Mouse (Mus musculus): ENCODE results near the gene Lrrc73. TPM values are rescaled to one million over a fixed set of nuclear protein-coding genes. Genes with fewer than 3 reads are reported as not detected.

Gene Lrrc73
- polyA plus RNA-seq (2017; shearing (Covaris generic)): 0.20 TPM

DNA sequence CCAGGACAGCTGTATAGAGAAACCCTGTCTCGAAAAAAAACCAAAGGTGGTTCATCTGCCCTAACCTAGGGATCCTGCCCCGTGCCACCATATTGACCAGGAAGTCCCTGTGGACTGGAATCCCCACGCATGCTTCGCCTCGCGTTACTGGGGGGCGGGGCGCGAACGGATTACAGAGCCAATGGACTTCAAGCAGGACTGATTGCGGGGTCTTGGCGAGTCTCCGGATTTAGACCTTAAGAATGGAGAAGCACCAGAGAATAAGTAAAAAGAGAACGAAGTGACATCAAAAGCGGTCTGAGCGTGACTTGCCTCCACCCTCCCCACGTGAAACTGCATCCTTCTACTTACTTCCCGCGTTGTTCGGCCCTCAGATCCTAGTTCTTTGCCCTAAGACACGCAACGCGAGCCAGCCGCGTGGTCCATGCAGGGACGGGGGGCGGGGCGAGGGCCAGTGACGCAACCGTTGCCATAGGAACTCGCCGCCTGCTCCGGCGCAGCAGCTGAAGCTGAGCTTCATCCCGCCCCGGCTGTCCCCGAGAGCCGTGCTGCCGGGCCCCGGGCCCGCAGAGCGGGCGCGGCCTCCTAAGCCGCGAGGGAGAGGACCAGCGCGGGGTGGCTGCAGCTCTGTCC, at the start of gene Lrrc73:
Lrrc73 (plus strand) TSS at position 80 of the 633 bp plus-strand sequence.

DNA sequence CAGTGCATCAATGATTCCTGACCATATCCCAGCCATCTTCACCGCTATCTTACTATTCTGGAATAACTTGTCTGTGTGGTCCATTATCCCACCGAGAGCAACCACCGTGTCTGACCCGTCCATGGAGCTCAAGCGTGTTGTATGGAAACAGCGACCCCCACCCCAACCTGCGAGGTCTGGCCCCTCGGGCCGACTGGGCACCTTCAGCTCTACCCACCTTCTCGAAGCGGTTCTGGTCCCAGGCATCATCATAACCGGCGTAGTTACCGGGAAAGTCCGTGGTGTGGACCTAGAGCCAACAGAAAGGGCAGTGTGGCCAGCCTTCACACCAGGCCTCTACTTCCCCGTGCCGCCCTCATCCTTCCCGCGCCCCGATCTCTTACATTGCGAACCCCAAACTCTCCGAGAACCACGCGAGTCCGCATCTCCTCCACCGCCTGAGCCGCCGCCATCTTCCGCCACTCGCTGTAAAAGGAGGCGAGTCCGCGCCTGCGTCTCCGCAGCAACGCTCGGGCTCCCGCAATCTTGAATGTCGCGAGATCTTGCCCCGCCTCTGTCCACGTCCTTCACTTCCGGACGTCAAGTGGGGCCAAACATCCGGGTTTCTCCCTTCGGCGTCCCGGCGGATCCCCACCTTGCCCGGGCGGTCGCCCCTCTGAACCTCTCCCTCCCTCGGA, 5.7 kb upstream of the Lrrc73 start, which contains the start of the genes Polr1c and Yipf3:
Polr1c (minus strand) TSS at position 543 of the 677 bp plus-strand sequence.
Yipf3 (plus strand) TSS at position 569 of the 677 bp plus-strand sequence.

DNA sequence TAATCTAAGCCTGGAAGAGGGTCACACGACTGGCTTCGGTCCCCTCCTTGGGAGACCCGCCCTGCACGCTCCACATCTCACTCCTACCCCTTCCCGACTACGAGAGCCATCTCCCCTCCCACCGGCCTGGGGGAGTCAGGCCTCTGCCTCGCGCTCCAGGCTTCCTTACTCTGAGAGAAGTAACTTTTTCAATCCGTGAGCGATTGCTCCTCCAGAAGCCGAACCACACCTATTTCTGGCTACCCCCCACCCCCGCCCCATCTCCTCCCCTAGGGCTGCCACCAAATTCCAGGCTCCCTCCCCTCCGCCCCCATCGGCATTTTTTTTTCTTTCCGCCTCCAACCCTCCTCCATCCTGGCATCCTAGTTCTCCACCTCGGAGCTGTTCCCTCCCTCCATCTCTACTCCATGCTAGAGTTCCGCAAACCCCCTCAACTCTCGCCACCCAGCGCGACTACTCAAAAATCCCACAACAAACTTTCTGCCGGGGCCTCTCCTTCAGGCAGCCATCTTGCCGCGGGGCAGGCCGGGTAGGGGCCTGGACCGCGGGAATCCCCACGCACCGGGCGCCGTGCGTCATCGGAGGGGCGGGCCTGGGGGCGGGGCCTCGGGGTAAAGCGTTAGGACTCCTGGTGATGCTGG, 29.3 kb downstream of the Lrrc73 start, which contains the start of gene Tjap1:
Tjap1 (minus strand) TSS at position 544 of the 641 bp plus-strand sequence.

DNA sequence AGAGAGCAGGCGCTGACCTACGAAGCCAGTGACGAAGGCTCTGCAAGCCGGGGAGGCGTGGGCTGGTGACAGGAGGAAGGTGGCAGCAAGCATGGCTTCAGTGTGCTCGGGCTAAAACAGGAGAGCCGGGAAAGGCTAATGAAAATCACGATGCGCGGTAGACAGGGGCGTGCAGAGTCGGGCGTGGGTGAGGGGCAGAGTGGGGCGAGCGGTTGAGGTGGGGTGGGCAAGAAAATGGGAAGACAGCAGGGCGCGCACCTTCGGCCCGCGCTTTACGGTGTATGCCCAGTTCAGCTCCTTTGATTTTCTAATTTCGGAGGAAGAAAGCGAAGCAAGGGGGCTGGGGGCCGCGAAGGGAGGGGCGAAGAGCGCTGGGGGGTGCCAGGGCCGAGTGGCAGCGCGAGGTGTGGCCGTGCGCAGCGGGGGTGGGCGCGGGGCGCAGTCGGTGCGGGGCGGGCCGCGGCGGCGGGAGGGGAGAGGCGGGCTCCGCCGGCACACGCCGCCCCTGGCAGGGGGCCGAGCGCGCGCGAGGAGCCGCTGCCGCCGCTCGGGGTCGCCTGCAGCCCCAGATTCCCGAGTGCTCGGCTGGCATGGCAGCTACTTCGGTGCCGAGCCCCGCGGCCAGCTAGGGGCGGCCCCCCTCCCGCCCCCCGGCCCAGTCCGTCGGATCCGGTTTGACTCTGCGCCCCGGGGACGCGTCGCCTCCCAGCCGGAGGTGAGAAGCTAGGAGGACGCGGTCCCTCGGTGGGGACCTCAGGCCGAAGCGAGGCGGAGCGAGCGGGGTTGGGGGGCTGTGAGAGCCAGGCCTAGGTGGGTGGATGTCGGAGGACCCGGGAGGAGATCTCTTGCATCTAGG, 44.3 kb downstream of the Lrrc73 start, which contains the start of gene Dlk2:
Dlk2 (plus strand) TSS at position 58 of the 856 bp plus-strand sequence.

Other genes starting within 250 kb of the Lrrc73 start
- not detected for gene Vegfa, start 221.2 kb upstream of the Lrrc73 start, polyA plus RNA-seq (2017; shearing (Covaris generic))
- gene Mrps18a, start 142.5 kb upstream of the Lrrc73 start, polyA plus RNA-seq (2017; shearing (Covaris generic)): 101 TPM
- gene Rsph9, start 109.3 kb upstream of the Lrrc73 start, polyA plus RNA-seq (2017; shearing (Covaris generic)): 2.2 TPM
- 67.3 TPM for gene Mad2l1bp, start 100.0 kb upstream of the Lrrc73 start, polyA plus RNA-seq (2017; shearing (Covaris generic))
- gene Gtpbp2, start 92.5 kb upstream of the Lrrc73 start, polyA plus RNA-seq (2017; shearing (Covaris generic)): 87.5 TPM
- gene Polh, start 50.9 kb upstream of the Lrrc73 start, polyA plus RNA-seq (2017; shearing (Covaris generic)): 7.7 TPM
- gene Xpo5, start 50.7 kb upstream of the Lrrc73 start, polyA plus RNA-seq (2017; shearing (Covaris generic)): 54.1 TPM
- 71.2 TPM for gene Polr1c, start 5.5 kb upstream of the Lrrc73 start, polyA plus RNA-seq (2017; shearing (Covaris generic))
- 186 TPM for gene Yipf3, start 5.5 kb upstream of the Lrrc73 start, polyA plus RNA-seq (2017; shearing (Covaris generic))
- gene Tjap1, start 29.5 kb downstream of the Lrrc73 start, polyA plus RNA-seq (2017; shearing (Covaris generic)): 35.1 TPM
- gene Dlk2, start 43.9 kb downstream of the Lrrc73 start, polyA plus RNA-seq (2017; shearing (Covaris generic)): not detected
- 9.5 TPM for gene Abcc10, start 74.8 kb downstream of the Lrrc73 start, polyA plus RNA-seq (2017; shearing (Covaris generic))
- gene Zfp318, start 130.2 kb downstream of the Lrrc73 start, polyA plus RNA-seq (2017; shearing (Covaris generic)): 1.3 TPM
- gene Crip3, start 175.4 kb downstream of the Lrrc73 start, polyA plus RNA-seq (2017; shearing (Covaris generic)): not detected
- gene Slc22a7, start 184.9 kb downstream of the Lrrc73 start, polyA plus RNA-seq (2017; shearing (Covaris generic)): not detected
- gene Ttbk1, start 234.1 kb downstream of the Lrrc73 start, polyA plus RNA-seq (2017; shearing (Covaris generic)): 0.18 TPM
- 8.4 TPM for gene Dnph1, start 243.2 kb downstream of the Lrrc73 start, polyA plus RNA-seq (2017; shearing (Covaris generic))